Mouse (Mus musculus) common myeloid progenitor, adult 5-6 weeks (primary cell): ENCODE results near the gene Psma2. TPM values are rescaled to one million over a fixed set of nuclear protein-coding genes. Genes with fewer than 3 reads are reported as not detected.

Experiments used
- ATAC-seq: replicated peaks from 2 replicates; pipeline ENCODE4 v1.8.0; 2016; ENCODE audit warnings: low read depth, mild to moderate bottlenecking, moderate TSS enrichment, inconsistent platforms; ENCODE audit not compliant: poor library complexity, severe bottlenecking
- total RNA-seq: library from RNA; stranded (forward); fragments of 200-1000, 187-1606 nt; gene quantifications from 2 replicates; pipeline ENCODE4 v1.2.3, GENCODE M21; 2017

The Psma2 gene
- total RNA-seq, result 78.1 and 86.7 TPM in 2 replicates

GRCm38 (mm10) chr13:14612926-14613529 is at the start of gene Psma2, which contains the start of gene Mrpl32:
TSS of gene Psma2 (plus strand) at chr13:14613240.
TSS of gene Mrpl32 (minus strand) at chr13:14613165.
- peak; percentile 94 for ATAC-seq

GRCm38 (mm10) chr13:14574128-14574527 is 38.9 kb upstream of the Psma2 start:
- no peak for ATAC-seq

- ATAC-seq, result no peak
These were observed 32.6 kb upstream of the Psma2 start for GRCm38 (mm10) chr13:14580392-14580791.

GRCm38 (mm10) chr13:14602744-14603143 is 10.3 kb upstream of the Psma2 start:
- no peak for ATAC-seq

GRCm38 (mm10) chr13:14607616-14608015 is 5.4 kb upstream of the Psma2 start:
- ATAC-seq, result no peak

- no peak for ATAC-seq
These were observed 577 bp upstream of the Psma2 start for GRCm38 (mm10) chr13:14612463-14612862.

GRCm38 (mm10) chr13:14613553-14613952 is 513 bp downstream of the Psma2 start:
- peak; percentile 19 for ATAC-seq

- peak; percentile 99 for ATAC-seq
These were observed 5.7 kb downstream of the Psma2 start for GRCm38 (mm10) chr13:14618724-14619123.

- peak; percentile 99 for ATAC-seq
These were observed 16.9 kb downstream of the Psma2 start, which contains the start of gene AW209491 for GRCm38 (mm10) chr13:14629726-14630641. TSS of gene AW209491 (plus strand) at chr13:14630154.

- ATAC-seq, result peak; percentile 84
These were observed 27.0 kb downstream of the Psma2 start for GRCm38 (mm10) chr13:14639998-14640397.

- ATAC-seq, result peak; percentile 85
These were observed 36.3 kb downstream of the Psma2 start for GRCm38 (mm10) chr13:14649301-14649700.

GRCm38 (mm10) chr13:14667107-14667506 is 54.1 kb downstream of the Psma2 start:
- no peak for ATAC-seq

GRCm38 (mm10) chr13:14670342-14670741 is 57.3 kb downstream of the Psma2 start:
- ATAC-seq, result 0 out of 2 replicates have a peak, but pooled peaks have one; percentile 32

- ATAC-seq, result no peak
These were observed 75.9 kb downstream of the Psma2 start for GRCm38 (mm10) chr13:14688955-14689354.

- ATAC-seq, result no peak
These were observed 103.8 kb downstream of the Psma2 start for GRCm38 (mm10) chr13:14716801-14717200.

- no peak for ATAC-seq
These were observed 104.7 kb downstream of the Psma2 start for GRCm38 (mm10) chr13:14717755-14718154.

Other genes with a start within 250 kb of the Psma2 start
- gene Hecw1, start 90.0 kb upstream of the Psma2 start, total RNA-seq, result not detected in 2 replicates
- 95.1 and 136 TPM in 2 replicates for gene Mrpl32, start 75 bp upstream of the Psma2 start, total RNA-seq
- 20.1 and 25.3 TPM in 2 replicates for gene AW209491, start 16.9 kb downstream of the Psma2 start, total RNA-seq